Mouse (Mus musculus) C2C12 (cell line): ENCODE data around the gene Adgrl1. TPM values are rescaled to one million over a fixed set of nuclear protein-coding genes. Genes with fewer than 3 reads are reported as not detected.

Source experiments
- H3K27me3 ChIP-seq: one replicate; pipeline ENCODE4 v1.6.1; 2011; ENCODE audit not compliant: control insufficient read depth, insufficient read depth, insufficient read length
- H3K36me3 ChIP-seq: one replicate; pipeline ENCODE4 v1.6.1; 2011; ENCODE audit not compliant: control insufficient read depth, insufficient read depth
- H3K4me3 ChIP-seq: one replicate; pipeline ENCODE4 v1.5.1; 2011; ENCODE audit warnings: mild to moderate bottlenecking, control low read depth; ENCODE audit not compliant: poor library complexity, insufficient read depth, severe bottlenecking
- H3K79me2 ChIP-seq: one replicate; pipeline ENCODE4 v1.6.1; 2011; ENCODE audit not compliant: control insufficient read depth, insufficient read depth
- H3K79me3 ChIP-seq: one replicate; pipeline ENCODE4 v1.6.1; 2011; ENCODE audit warnings: low read depth, control low read depth
- H3ac ChIP-seq: one replicate; pipeline ENCODE3; 2011; ENCODE audit warnings: low read depth; ENCODE audit not compliant: control insufficient read depth, insufficient read length
- CEBPB ChIP-seq: IDR thresholded peaks from one replicate; pipeline ENCODE4 v1.6.1; 2011; ENCODE audit warnings: low read depth, mild to moderate bottlenecking, control low read depth, moderate library complexity
- CTCF ChIP-seq: IDR thresholded peaks from one replicate; pipeline ENCODE4 v1.5.1; 2011; ENCODE audit not compliant: control insufficient read depth, insufficient read depth, insufficient read length
- FOSL1 ChIP-seq: IDR thresholded peaks from one replicate; pipeline ENCODE4 v1.8.0; 2011; ENCODE audit warnings: mild to moderate bottlenecking, low read length; ENCODE audit not compliant: poor library complexity, insufficient read depth, severe bottlenecking
- MAX ChIP-seq: IDR thresholded peaks from one replicate; pipeline ENCODE4 v1.6.1; 2011; ENCODE audit warnings: mild to moderate bottlenecking, control low read depth
- MYOD1 ChIP-seq: IDR thresholded peaks from one replicate; pipeline ENCODE4 v1.6.1; 2011; ENCODE audit warnings: low read depth; ENCODE audit not compliant: control insufficient read depth, insufficient read length
- MYOG ChIP-seq: IDR thresholded peaks from one replicate; pipeline ENCODE4 v1.6.1; 2011; ENCODE audit not compliant: control insufficient read depth, insufficient read length; ENCODE audit errors: extremely low read depth
- USF1 ChIP-seq: IDR thresholded peaks from one replicate; pipeline ENCODE4 v1.6.1; 2011; ENCODE audit warnings: low read depth, mild to moderate bottlenecking, control low read depth, moderate library complexity
- polyA plus RNA-seq: library from polyadenylated mRNA; unstranded; fragments of >200 nt; fragmentation: generic; extraction: Trizol; gene quantifications from one replicate; pipeline ENCODE4 v1.2.1, GENCODE M21; 2012; ENCODE audit warnings: missing spikeins

Adgrl1 gene
- polyA plus RNA-seq, 1 experiment: 16.6 TPM

GRCm38 (mm10) chr8:83900266-83900956 is 506 bp downstream of the Adgrl1 start:
- Histone ChIP-seq H3K27me3 (no peaks in the 10 kb centered on the region), H3K36me3 (no peaks in the 10 kb centered on the region), H3K4me3 (peak overlapping the region; percentile 41), H3K79me2 (no peaks in the 10 kb centered on the region), H3K79me3 (no peaks in the 10 kb centered on the region), H3ac (peak overlapping the region; percentile 89)
- TF ChIP-seq USF1 (no peak), MAX (no peak), FOSL1 (no peak)

- H3K79me2 ChIP-seq: no peaks in the 10 kb centered on the region
- no peaks in the 10 kb centered on the region for H3K27me3 ChIP-seq
- H3ac ChIP-seq: peak overlapping the region; percentile 80
- H3K4me3 ChIP-seq: peak overlapping the region; percentile 41
- H3K36me3 ChIP-seq: no peaks in the 10 kb centered on the region
- no peaks in the 10 kb centered on the region for H3K79me3 ChIP-seq
- TF ChIP-seq CEBPB: no peak
Measured at GRCm38 (mm10) chr8:83900957-83901270, 1.0 kb downstream of the Adgrl1 start.

GRCm38 (mm10) chr8:83901566-83902485 is 1.9 kb downstream of the Adgrl1 start:
- H3ac ChIP-seq: no peak overlapping the region
- peak overlapping the region; percentile 41 for H3K4me3 ChIP-seq
- H3K79me2 ChIP-seq: no peaks in the 10 kb centered on the region
- no peaks in the 10 kb centered on the region for H3K79me3 ChIP-seq
- H3K27me3 ChIP-seq: no peaks in the 10 kb centered on the region
- TF ChIP-seq USF1: no peak
- TF ChIP-seq CEBPB: no peak
- no peak for TF ChIP-seq MYOG
- TF ChIP-seq MYOD1: no peak
- TF ChIP-seq FOSL1: no peak
- TF ChIP-seq CTCF: no peak
- TF ChIP-seq MAX: no peak
- no peaks in the 10 kb centered on the region for H3K36me3 ChIP-seq

GRCm38 (mm10) chr8:83902961-83903666 is 3.2 kb downstream of the Adgrl1 start:
- H3K4me3 ChIP-seq: no peak overlapping the region
- H3K36me3 ChIP-seq: no peaks in the 10 kb centered on the region
- no peaks in the 10 kb centered on the region for H3K79me3 ChIP-seq
- H3K27me3 ChIP-seq: no peaks in the 10 kb centered on the region
- no peaks in the 10 kb centered on the region for H3K79me2 ChIP-seq
- peak; percentile 5 for TF ChIP-seq CTCF
- no peak for TF ChIP-seq MAX
- TF ChIP-seq FOSL1: no peak
- no peak overlapping the region for H3ac ChIP-seq

- no peaks in the 10 kb centered on the region for H3K79me2 ChIP-seq
- no peak overlapping the region for H3ac ChIP-seq
- no peaks in the 10 kb centered on the region for H3K79me3 ChIP-seq
- H3K4me3 ChIP-seq: no peak overlapping the region
- no peak for TF ChIP-seq MYOG
- TF ChIP-seq FOSL1: no peak
- TF ChIP-seq MAX: no peak
- TF ChIP-seq CEBPB: no peak
- TF ChIP-seq MYOD1: no peak
- no peak for TF ChIP-seq USF1
- no peak for TF ChIP-seq CTCF
- no peaks in the 10 kb centered on the region for H3K27me3 ChIP-seq
- no peaks in the 10 kb centered on the region for H3K36me3 ChIP-seq
Measured at GRCm38 (mm10) chr8:83908583-83908982, 8.7 kb downstream of the Adgrl1 start.

- H3K36me3 ChIP-seq: no peaks in the 10 kb centered on the region
- no peak overlapping the region for H3ac ChIP-seq
- TF ChIP-seq USF1 (no peak), MYOD1 (no peak), MAX (no peak), MYOG (no peak), FOSL1 (no peak), CTCF (no peak), CEBPB (no peak)
- no peaks in the 10 kb centered on the region for H3K27me3 ChIP-seq
- no peaks in the 10 kb centered on the region for H3K79me2 ChIP-seq
- H3K79me3 ChIP-seq: no peaks in the 10 kb centered on the region
- no peak overlapping the region for H3K4me3 ChIP-seq
Measured at GRCm38 (mm10) chr8:83909311-83909710, 9.4 kb downstream of the Adgrl1 start.
